Mouse (Mus musculus): ENCODE data around the gene Slamf7. TPM values are rescaled to one million over a fixed set of nuclear protein-coding genes. Genes with fewer than 3 reads are reported as not detected.

Gene Slamf7
- polyA plus RNA-seq, 1 experiment, result not detected

DNA sequence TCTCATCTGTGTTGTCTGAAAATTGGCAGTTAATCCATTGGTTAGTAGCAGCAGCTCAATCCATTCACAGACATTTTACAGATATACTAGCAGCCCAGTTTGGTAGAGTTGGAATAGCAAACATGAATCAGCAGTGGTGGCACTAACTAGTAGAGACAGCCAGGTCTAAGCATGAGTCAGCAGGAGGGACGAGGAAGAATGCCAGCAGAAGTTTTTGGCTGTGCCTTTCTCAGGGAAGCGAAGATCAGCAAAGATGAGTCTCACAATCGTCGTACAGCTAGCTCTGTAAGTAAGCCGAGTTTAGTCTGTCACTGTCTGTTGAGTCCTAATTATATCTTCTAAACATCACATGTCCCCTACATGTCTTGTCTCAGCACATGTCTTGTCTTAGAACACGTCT lies 13.5 kb upstream of the Slamf7 start:
- no peak for TF ChIP-seq CEBPB (IDR thresholded peaks at IDR 0.05; ENCODE audit: low read depth)
- no peak for TF ChIP-seq MYOD1 (IDR thresholded peaks at IDR 0.05; ENCODE audit: control insufficient read depth, insufficient read length, low read depth)
- no peak for TF ChIP-seq USF1 (IDR thresholded peaks at IDR 0.05; ENCODE audit: low read depth)
- no peak for TF ChIP-seq MAX (IDR thresholded peaks at IDR 0.05)
- no peak for TF ChIP-seq CTCF (IDR thresholded peaks at IDR 0.05; ENCODE audit: control insufficient read depth, insufficient read depth, insufficient read length)
- no peak overlapping the region for H3ac ChIP-seq (ENCODE audit: control insufficient read depth, insufficient read length, low read depth)
- no peaks in the 10 kb centered on the region for H3K27me3 ChIP-seq (ENCODE audit: control insufficient read depth, insufficient read depth, insufficient read length)
- no peaks in the 10 kb centered on the region for H3K36me3 ChIP-seq (ENCODE audit: control insufficient read depth, insufficient read depth)
- H3K79me3 ChIP-seq (ENCODE audit: low read depth), result no peaks in the 10 kb centered on the region
- no peaks in the 10 kb centered on the region for H3K79me2 ChIP-seq (ENCODE audit: control insufficient read depth, insufficient read depth)
- H3K4me3 ChIP-seq (ENCODE audit: insufficient read depth, poor library complexity, severe bottlenecking), result no peak overlapping the region

DNA sequence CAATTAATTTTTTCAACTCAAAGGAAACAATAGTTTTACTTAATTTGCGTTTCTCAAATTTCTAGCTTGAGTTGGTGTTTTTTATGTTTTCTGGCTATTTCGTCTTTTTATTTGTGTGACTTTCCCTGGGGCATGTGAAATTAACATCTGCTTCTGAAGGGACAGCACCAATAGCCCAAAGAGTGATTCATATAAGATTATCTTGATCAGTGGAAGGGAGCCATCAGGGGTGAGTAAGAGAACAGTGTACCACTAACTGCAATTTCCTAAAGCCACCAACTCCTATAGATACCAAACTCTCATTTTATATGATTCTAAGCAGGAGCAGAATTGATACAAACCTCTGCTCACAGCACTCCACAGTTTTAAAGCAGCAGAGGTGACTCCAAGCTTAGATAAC lies 10.9 kb upstream of the Slamf7 start:
- no peaks in the 10 kb centered on the region for H3K79me3 ChIP-seq (ENCODE audit: low read depth)
- H3K4me3 ChIP-seq (ENCODE audit: insufficient read depth, poor library complexity, severe bottlenecking), result no peak overlapping the region
- no peak overlapping the region for H3ac ChIP-seq (ENCODE audit: control insufficient read depth, insufficient read length, low read depth)
- no peak for TF ChIP-seq CTCF (IDR thresholded peaks at IDR 0.05; ENCODE audit: control insufficient read depth, insufficient read depth, insufficient read length)
- no peak for TF ChIP-seq MAX (IDR thresholded peaks at IDR 0.05)
- TF ChIP-seq FOSL1 (IDR thresholded peaks at IDR 0.05; ENCODE audit: insufficient read depth, low read length, poor library complexity, severe bottlenecking), result no peak
- TF ChIP-seq CEBPB (IDR thresholded peaks at IDR 0.05; ENCODE audit: low read depth), result no peak
- no peak for TF ChIP-seq MYOG (IDR thresholded peaks at IDR 0.05; ENCODE audit: control insufficient read depth, extremely low read depth, insufficient read length)
- no peak for TF ChIP-seq MYOD1 (IDR thresholded peaks at IDR 0.05; ENCODE audit: control insufficient read depth, insufficient read length, low read depth)
- TF ChIP-seq USF1 (IDR thresholded peaks at IDR 0.05; ENCODE audit: low read depth), result no peak
- no peaks in the 10 kb centered on the region for H3K36me3 ChIP-seq (ENCODE audit: control insufficient read depth, insufficient read depth)
- H3K27me3 ChIP-seq (ENCODE audit: control insufficient read depth, insufficient read depth, insufficient read length), result no peaks in the 10 kb centered on the region
- H3K79me2 ChIP-seq (ENCODE audit: control insufficient read depth, insufficient read depth), result no peaks in the 10 kb centered on the region

DNA sequence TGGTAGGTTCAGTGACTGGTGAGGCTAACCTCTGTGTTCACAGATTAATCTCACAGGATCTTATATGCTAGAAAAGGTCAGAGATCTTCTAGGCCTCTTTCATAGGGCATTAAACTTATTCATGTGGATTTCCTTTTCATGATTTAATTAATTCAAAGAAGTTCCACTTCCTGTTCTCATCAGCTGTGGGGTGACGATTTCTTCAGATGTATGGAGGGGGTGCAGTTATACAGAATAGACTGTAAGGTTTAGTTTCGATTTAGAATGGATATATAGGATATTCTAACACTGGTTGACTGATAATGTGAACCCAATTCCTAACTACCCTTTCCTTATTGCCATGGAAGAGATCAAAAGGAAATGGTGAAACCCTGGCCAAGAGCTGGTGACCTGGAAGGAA lies 8.6 kb upstream of the Slamf7 start:
- no peaks in the 10 kb centered on the region for H3K27me3 ChIP-seq (ENCODE audit: control insufficient read depth, insufficient read depth, insufficient read length)
- no peak overlapping the region for H3K4me3 ChIP-seq (ENCODE audit: insufficient read depth, poor library complexity, severe bottlenecking)
- no peaks in the 10 kb centered on the region for H3K79me3 ChIP-seq (ENCODE audit: low read depth)
- TF ChIP-seq MYOD1 (IDR thresholded peaks at IDR 0.05; ENCODE audit: control insufficient read depth, insufficient read length, low read depth) (no peak), MYOG (IDR thresholded peaks at IDR 0.05; ENCODE audit: control insufficient read depth, extremely low read depth, insufficient read length) (no peak), FOSL1 (IDR thresholded peaks at IDR 0.05; ENCODE audit: insufficient read depth, low read length, poor library complexity, severe bottlenecking) (no peak), USF1 (IDR thresholded peaks at IDR 0.05; ENCODE audit: low read depth) (no peak), CTCF (IDR thresholded peaks at IDR 0.05; ENCODE audit: control insufficient read depth, insufficient read depth, insufficient read length) (no peak), MAX (IDR thresholded peaks at IDR 0.05) (no peak), CEBPB (IDR thresholded peaks at IDR 0.05; ENCODE audit: low read depth) (no peak)
- H3K79me2 ChIP-seq (ENCODE audit: control insufficient read depth, insufficient read depth), result no peaks in the 10 kb centered on the region
- no peak overlapping the region for H3ac ChIP-seq (ENCODE audit: control insufficient read depth, insufficient read length, low read depth)
- H3K36me3 ChIP-seq (ENCODE audit: control insufficient read depth, insufficient read depth), result no peaks in the 10 kb centered on the region

DNA sequence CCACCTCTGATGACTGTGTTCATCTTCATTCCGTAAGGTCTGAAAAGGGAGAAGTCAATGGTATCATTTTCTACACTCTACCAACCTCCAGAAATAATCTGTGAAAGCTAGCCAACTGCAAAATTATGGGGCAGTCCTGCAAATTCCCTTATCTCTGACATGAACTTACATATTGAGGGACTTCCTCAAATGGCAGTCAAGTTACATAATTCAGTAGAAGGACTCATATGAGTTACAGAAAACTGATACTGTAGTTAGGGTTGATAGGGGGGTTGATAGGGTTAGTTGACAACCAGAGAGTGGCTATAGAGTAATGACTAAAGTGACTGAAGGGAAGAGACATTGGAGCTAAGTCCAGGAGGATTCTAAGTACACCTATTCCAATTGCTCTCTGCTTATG lies 7.6 kb upstream of the Slamf7 start:
- H3K27me3 ChIP-seq (ENCODE audit: control insufficient read depth, insufficient read depth, insufficient read length), result no peaks in the 10 kb centered on the region
- H3K4me3 ChIP-seq (ENCODE audit: insufficient read depth, poor library complexity, severe bottlenecking), result no peak overlapping the region
- H3K36me3 ChIP-seq (ENCODE audit: control insufficient read depth, insufficient read depth), result no peaks in the 10 kb centered on the region
- no peak for TF ChIP-seq FOSL1 (IDR thresholded peaks at IDR 0.05; ENCODE audit: insufficient read depth, low read length, poor library complexity, severe bottlenecking)
- TF ChIP-seq MAX (IDR thresholded peaks at IDR 0.05), result no peak
- TF ChIP-seq MYOG (IDR thresholded peaks at IDR 0.05; ENCODE audit: control insufficient read depth, extremely low read depth, insufficient read length), result no peak
- H3K79me3 ChIP-seq (ENCODE audit: low read depth), result no peaks in the 10 kb centered on the region
- no peak overlapping the region for H3ac ChIP-seq (ENCODE audit: control insufficient read depth, insufficient read length, low read depth)
- H3K79me2 ChIP-seq (ENCODE audit: control insufficient read depth, insufficient read depth), result no peaks in the 10 kb centered on the region

DNA sequence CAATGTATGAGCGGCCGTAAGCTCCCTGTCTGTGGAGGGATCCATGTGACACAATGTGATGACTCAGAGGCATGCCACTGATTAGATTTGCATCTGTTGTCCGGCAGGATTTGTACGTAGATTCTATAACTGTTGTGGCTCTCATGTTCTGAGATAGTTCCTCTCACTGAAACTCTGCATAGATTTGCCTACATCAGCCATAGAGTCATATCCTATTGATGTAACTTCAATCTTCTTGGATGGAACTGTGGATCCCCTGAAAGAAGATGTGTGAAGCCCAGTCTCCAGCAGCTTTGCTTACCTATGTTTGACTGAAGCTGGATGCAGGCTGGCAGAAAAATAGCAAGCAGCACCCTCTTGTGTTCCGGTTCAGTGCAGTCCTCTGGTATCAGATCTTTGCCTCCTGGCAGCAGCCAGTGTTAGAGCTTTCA lies 5.7 kb upstream of the Slamf7 start:
- Histone ChIP-seq H3K79me2 (ENCODE audit: control insufficient read depth, insufficient read depth) (no peaks in the 10 kb centered on the region), H3K4me3 (ENCODE audit: insufficient read depth, poor library complexity, severe bottlenecking) (no peak overlapping the region), H3K27me3 (ENCODE audit: control insufficient read depth, insufficient read depth, insufficient read length) (no peaks in the 10 kb centered on the region), H3ac (ENCODE audit: control insufficient read depth, insufficient read length, low read depth) (no peak overlapping the region), H3K36me3 (ENCODE audit: control insufficient read depth, insufficient read depth) (no peaks in the 10 kb centered on the region), H3K79me3 (ENCODE audit: low read depth) (no peaks in the 10 kb centered on the region)
- TF ChIP-seq MYOG (IDR thresholded peaks at IDR 0.05; ENCODE audit: control insufficient read depth, extremely low read depth, insufficient read length) (no peak), CTCF (IDR thresholded peaks at IDR 0.05; ENCODE audit: control insufficient read depth, insufficient read depth, insufficient read length) (no peak), MYOD1 (IDR thresholded peaks at IDR 0.05; ENCODE audit: control insufficient read depth, insufficient read length, low read depth) (no peak)

DNA sequence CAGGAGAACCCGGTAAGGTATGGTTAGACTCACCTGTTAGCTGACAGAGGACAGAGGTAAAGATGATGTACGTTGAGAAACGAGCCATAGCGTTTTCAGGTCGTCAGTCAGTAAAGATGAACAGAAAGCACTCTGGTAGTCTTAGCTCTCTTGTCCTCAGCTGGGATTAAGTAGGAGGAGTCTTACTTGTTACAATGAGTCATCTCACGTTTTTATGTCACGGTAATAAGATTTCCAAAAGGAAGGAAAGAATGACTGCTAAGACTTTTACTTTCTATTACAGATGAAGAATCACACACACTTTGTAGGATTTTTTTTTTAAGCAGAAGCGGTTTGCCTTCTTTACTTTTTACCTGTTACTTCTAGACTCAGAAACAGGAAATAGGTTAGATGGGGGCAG lies 4.0 kb downstream of the Slamf7 start:
- H3K36me3 ChIP-seq (ENCODE audit: control insufficient read depth, insufficient read depth), result no peaks in the 10 kb centered on the region
- H3K4me3 ChIP-seq (ENCODE audit: insufficient read depth, poor library complexity, severe bottlenecking), result no peak overlapping the region
- TF ChIP-seq MYOD1 (IDR thresholded peaks at IDR 0.05; ENCODE audit: control insufficient read depth, insufficient read length, low read depth) (no peak), FOSL1 (IDR thresholded peaks at IDR 0.05; ENCODE audit: insufficient read depth, low read length, poor library complexity, severe bottlenecking) (no peak), MYOG (IDR thresholded peaks at IDR 0.05; ENCODE audit: control insufficient read depth, extremely low read depth, insufficient read length) (no peak), USF1 (IDR thresholded peaks at IDR 0.05; ENCODE audit: low read depth) (no peak), MAX (IDR thresholded peaks at IDR 0.05) (no peak), CTCF (IDR thresholded peaks at IDR 0.05; ENCODE audit: control insufficient read depth, insufficient read depth, insufficient read length) (no peak), CEBPB (IDR thresholded peaks at IDR 0.05; ENCODE audit: low read depth) (no peak)
- no peaks in the 10 kb centered on the region for H3K79me2 ChIP-seq (ENCODE audit: control insufficient read depth, insufficient read depth)
- no peak overlapping the region for H3ac ChIP-seq (ENCODE audit: control insufficient read depth, insufficient read length, low read depth)
- H3K79me3 ChIP-seq (ENCODE audit: low read depth), result no peaks in the 10 kb centered on the region
- no peaks in the 10 kb centered on the region for H3K27me3 ChIP-seq (ENCODE audit: control insufficient read depth, insufficient read depth, insufficient read length)

Measured in C2C12 (cell line).